Mouse (Mus musculus) stomach, postnatal 0 days (tissue): Measurements from ENCODE around the gene Abr. TPM values are rescaled to one million over a fixed set of nuclear protein-coding genes. Genes with fewer than 3 reads are reported as not detected.

Experiments
- ATAC-seq: fragments of 200-750 bp; cut with Nextera tagmentation; 2 replicates; pipeline ENCODE4 v1.8.0; 2017; ENCODE audit not compliant: low FRiP score, low TSS enrichment
- DNase-seq: peaks from one replicate; pipeline ENCODE4 v3.0.0-alpha.2; 2016; ENCODE audit warnings: low spot score
- H3K27ac ChIP-seq: fragments of 300-500 bp; sonication (generic); replicated peaks from 2 replicates; pipeline ENCODE4 v1.5.1; 2014; ENCODE audit warnings: mild to moderate bottlenecking, control low read depth
- H3K27me3 ChIP-seq: fragments of 300-500 bp; sonication (generic); 2 replicates; pipeline ENCODE4 v1.6.1; 2014; ENCODE audit warnings: low read length; ENCODE audit not compliant: control insufficient read depth, insufficient read depth
- H3K36me3 ChIP-seq: fragments of 300-500 bp; sonication (generic); 2 replicates; pipeline ENCODE4 v1.6.1; 2014; ENCODE audit warnings: low read length, mixed read lengths; ENCODE audit not compliant: control insufficient read depth, insufficient read depth
- H3K4me1 ChIP-seq: fragments of 300-500 bp; sonication (generic); replicated peaks from 2 replicates; pipeline ENCODE4 v1.6.1; 2014; ENCODE audit warnings: antibody characterized with exemption; ENCODE audit not compliant: control insufficient read depth, insufficient read depth
- H3K4me2 ChIP-seq: fragments of 300-500 bp; sonication (generic); replicated peaks from 2 replicates; pipeline ENCODE4 v1.6.1; 2014; ENCODE audit warnings: low read depth, mild to moderate bottlenecking, control low read depth, moderate library complexity
- H3K4me3 ChIP-seq: fragments of 300-500 bp; sonication (generic); 2 replicates; pipeline ENCODE4 v1.5.1; 2014; ENCODE audit warnings: low read depth, low read length, control low read depth
- H3K9ac ChIP-seq: fragments of 300-500 bp; sonication (generic); 2 replicates; pipeline ENCODE4 v1.6.1; 2014; ENCODE audit warnings: mild to moderate bottlenecking, low read length, control low read depth, mixed read lengths
- H3K9me3 ChIP-seq: fragments of 300-500 bp; sonication (generic); 2 replicates; pipeline ENCODE4 v1.6.1; 2016; ENCODE audit warnings: low read length; ENCODE audit not compliant: control insufficient read depth
- CTCF ChIP-seq: IDR thresholded peaks from 2 replicates; pipeline ENCODE4 v1.5.1; 2016; ENCODE audit warnings: antibody characterized with exemption, low read depth, mild to moderate bottlenecking, moderate library complexity
- EP300 ChIP-seq: optimal IDR thresholded peaks from 2 replicates; pipeline ENCODE3; 2016; ENCODE audit warnings: antibody characterized with exemption
- WGBS: fragments of 180-500 bp; shearing (Covaris S2); extraction: QIAGEN DNeasy Blood & Tissue Kit; methylation state at CpG from one replicate; pipeline ENCODE4 v1.1.7; 2014; 5-methylcytosine and 5-hydroxymethylcytosine counted together
- polyA plus RNA-seq: library from polyadenylated mRNA; unstranded; fragments of >200 nt; fragmentation: Nextera tagmentation; extraction: Ambion mirVana; gene quantifications from 2 replicates; pipeline ENCODE4 v1.2.1, GENCODE M21; 2015

The Abr gene
- polyA plus RNA-seq, 1 experiment from 2014 or later: 19.3 TPM

GRCm38 (mm10) chr11:76645955-76646354 lies 23.8 kb upstream of the Abr start:
- Histone ChIP-seq H3K36me3 (no peaks in the 10 kb centered on the region), H3K4me1 (no peaks in the 10 kb centered on the region), H3K4me2 (peak overlapping the region; percentile 35), H3K27me3 (no peaks in the 10 kb centered on the region), H3K27ac (no peak overlapping the region), H3K4me3 (no peak overlapping the region; the same call in 1 of the 2 replicates), H3K9ac (no peak overlapping the region), H3K9me3 (no peaks in the 10 kb centered on the region)
- ATAC-seq (peak; percentile 81), DNase-seq (peak; percentile 86)
- TF ChIP-seq CTCF (peak; percentile 95), EP300 (no peak)
- WGBS: under 1% methylated on average over 19 of the region's 19 CpGs

- 76% methylated on average over 9 of the region's 9 CpGs for WGBS
- no peaks in the 10 kb centered on the region for H3K4me1 ChIP-seq
- H3K27me3 ChIP-seq: no peaks in the 10 kb centered on the region
- no peak overlapping the region for H3K9ac ChIP-seq
- no peaks in the 10 kb centered on the region for H3K9me3 ChIP-seq
- H3K4me2 ChIP-seq: no peak overlapping the region
- no peak for DNase-seq
- no peaks in the 10 kb centered on the region for H3K36me3 ChIP-seq
- no peak for ATAC-seq
- no peak overlapping the region for H3K4me3 ChIP-seq
- TF ChIP-seq CTCF: no peak
- no peak for TF ChIP-seq EP300
- H3K27ac ChIP-seq: no peak overlapping the region
These were observed 22.9 kb upstream of the Abr start for GRCm38 (mm10) chr11:76645036-76645435.

- Histone ChIP-seq H3K27me3 (no peaks in the 10 kb centered on the region), H3K9me3 (no peaks in the 10 kb centered on the region), H3K4me3 (no peak overlapping the region), H3K9ac (no peak overlapping the region), H3K4me1 (no peaks in the 10 kb centered on the region), H3K4me2 (no peak overlapping the region), H3K27ac (no peak overlapping the region), H3K36me3 (no peaks in the 10 kb centered on the region)
- 75% methylated on average over 6 of the region's 6 CpGs for WGBS
- DNase-seq (no peak), ATAC-seq (no peak)
- TF ChIP-seq CTCF (no peak), EP300 (no peak)
These were observed 22.1 kb upstream of the Abr start for GRCm38 (mm10) chr11:76644257-76644656.

GRCm38 (mm10) chr11:76640231-76640630 lies 18.1 kb upstream of the Abr start:
- Histone ChIP-seq H3K27ac (no peak overlapping the region), H3K36me3 (no peaks in the 10 kb centered on the region), H3K4me2 (no peak overlapping the region), H3K9ac (no peak overlapping the region), H3K4me3 (no peak overlapping the region), H3K9me3 (no peaks in the 10 kb centered on the region), H3K4me1 (no peaks in the 10 kb centered on the region), H3K27me3 (no peaks in the 10 kb centered on the region)
- DNase-seq (no peak), ATAC-seq (no peak)
- 64% methylated on average over 4 of the region's 4 CpGs for WGBS
- no peak for TF ChIP-seq EP300
- no peak for TF ChIP-seq CTCF

- DNase-seq (no peak), ATAC-seq (no peak)
- H3K27ac ChIP-seq: no peak overlapping the region
- no peaks in the 10 kb centered on the region for H3K9me3 ChIP-seq
- no peak overlapping the region for H3K4me3 ChIP-seq
- H3K4me2 ChIP-seq: no peak overlapping the region
- H3K9ac ChIP-seq: no peak overlapping the region
- no peaks in the 10 kb centered on the region for H3K27me3 ChIP-seq
- 75% methylated on average over 17 of the region's 17 CpGs for WGBS
- no peaks in the 10 kb centered on the region for H3K4me1 ChIP-seq
- no peaks in the 10 kb centered on the region for H3K36me3 ChIP-seq
- no peak for TF ChIP-seq CTCF
- TF ChIP-seq EP300: no peak
These were observed 17.3 kb upstream of the Abr start for GRCm38 (mm10) chr11:76639269-76639985.

- no peak overlapping the region for H3K27ac ChIP-seq
- no peak overlapping the region for H3K4me3 ChIP-seq
- H3K36me3 ChIP-seq: no peaks in the 10 kb centered on the region
- H3K4me1 ChIP-seq: no peaks in the 10 kb centered on the region
- 66% methylated on average over 5 of the region's 5 CpGs for WGBS
- ATAC-seq: no peak
- DNase-seq: no peak
- H3K9ac ChIP-seq: no peak overlapping the region
- TF ChIP-seq EP300 (no peak), CTCF (no peak)
- H3K9me3 ChIP-seq: no peaks in the 10 kb centered on the region
- H3K27me3 ChIP-seq: no peaks in the 10 kb centered on the region
- no peak overlapping the region for H3K4me2 ChIP-seq
These were observed 8.4 kb upstream of the Abr start for GRCm38 (mm10) chr11:76630487-76630886.
